Mouse (Mus musculus): ENCODE results near the gene Traf6.

Traf6 gene

GRCm38 (mm10) chr2:101690252-101690827 lies 12.1 kb downstream of the Traf6 start:
- in situ Hi-C loops (cut with MboI; ENCODE audit: low pct_unique_long_range_greater_than_20kb in 1 of 2, low sequenced_read_pairs in 2 of 2, unreplicated experiment in 1 of 2), result no loop called here

DNA sequence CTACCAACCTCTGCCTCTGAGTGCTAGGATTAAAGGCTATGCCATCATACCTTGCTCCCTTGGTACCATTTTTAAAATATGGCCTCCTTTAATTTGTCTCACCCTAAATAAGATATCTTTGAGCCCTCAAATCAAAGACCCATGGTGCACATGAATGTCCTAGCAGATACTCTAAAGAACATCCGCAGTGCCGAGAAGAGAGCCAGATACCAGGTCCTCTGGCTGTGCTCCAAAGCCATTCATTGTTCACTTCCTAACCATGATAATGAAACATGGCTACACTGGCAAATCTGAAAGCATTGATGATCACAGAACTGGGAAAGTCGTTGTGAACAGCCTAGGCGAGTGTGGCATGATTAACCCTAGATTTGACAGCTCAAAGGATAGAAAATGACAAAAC lies 14.8 kb downstream of the Traf6 start:
- in situ Hi-C loops (cut with MboI; ENCODE audit: low pct_unique_long_range_greater_than_20kb in 1 of 2, low sequenced_read_pairs in 2 of 2, unreplicated experiment in 1 of 2), result no loop called here

DNA sequence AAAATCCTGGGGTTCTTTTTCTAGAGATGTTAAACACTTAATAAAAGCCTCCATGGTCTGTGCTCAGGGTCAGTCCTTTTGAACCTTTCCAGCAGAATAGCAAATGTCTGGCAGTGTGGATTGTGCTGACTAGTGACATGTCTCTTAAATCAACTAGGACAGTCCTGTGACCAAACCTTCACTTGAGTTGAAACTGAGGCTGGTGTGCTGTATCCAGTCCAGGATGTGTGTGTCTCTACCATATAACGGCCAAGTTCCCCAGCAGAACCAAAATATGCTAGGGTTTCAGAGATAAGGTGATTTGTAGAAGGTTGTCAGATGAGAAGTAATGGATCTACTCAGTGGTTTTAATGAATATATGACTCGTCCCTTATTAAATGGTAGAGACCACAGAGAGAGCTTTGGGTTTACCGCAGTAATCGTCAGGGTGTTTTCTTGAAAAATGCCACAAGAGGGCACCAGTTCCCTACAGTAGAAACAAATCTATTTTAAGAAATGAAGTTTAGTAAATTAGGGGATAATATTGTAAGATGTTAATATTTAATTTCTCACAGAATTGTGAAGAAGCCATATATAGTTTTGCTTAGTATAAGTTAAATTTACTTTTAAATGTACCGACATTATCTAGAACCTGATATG lies 15.5 kb downstream of the Traf6 start:
- in situ Hi-C loops (cut with MboI; ENCODE audit: low pct_unique_long_range_greater_than_20kb in 1 of 2, low sequenced_read_pairs in 2 of 2, unreplicated experiment in 1 of 2), result no loop called here

DNA sequence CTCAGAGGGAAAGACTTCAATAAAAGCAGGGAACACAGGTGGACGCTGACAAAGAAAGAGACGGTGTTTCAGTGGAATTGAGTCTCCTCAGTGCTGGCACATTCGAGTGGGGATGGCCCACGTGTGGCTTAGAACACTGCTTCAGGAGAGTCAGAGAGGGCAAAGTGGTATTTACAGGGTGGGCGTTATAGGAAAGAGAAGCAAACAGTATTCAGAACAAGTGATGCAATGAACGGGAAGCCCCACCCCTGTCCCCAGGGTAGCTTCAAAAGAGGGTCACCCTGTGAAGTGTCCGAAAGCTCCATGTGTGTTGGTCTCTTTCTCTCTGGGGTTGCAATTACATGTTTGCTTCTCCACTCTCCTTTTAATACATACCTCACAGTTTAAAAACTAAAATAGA lies 17.4 kb downstream of the Traf6 start:
- in situ Hi-C loops (cut with MboI; ENCODE audit: low pct_unique_long_range_greater_than_20kb in 1 of 2, low sequenced_read_pairs in 2 of 2, unreplicated experiment in 1 of 2), result loop anchor here in 1 of 2 experiments (5.0 kb wide), 1 partner anchor 132 kb away; no protein-coding TSS in a partner anchor

GRCm38 (mm10) chr2:101699284-101699683 lies 21.1 kb downstream of the Traf6 start:
- in situ Hi-C loops (cut with MboI; ENCODE audit: low pct_unique_long_range_greater_than_20kb in 1 of 2, low sequenced_read_pairs in 2 of 2, unreplicated experiment in 1 of 2), result loop anchor here in 1 of 2 experiments (5.0 kb wide), 1 partner anchor 128 kb away; no protein-coding TSS in a partner anchor

- in situ Hi-C loops (cut with MboI; ENCODE audit: low pct_unique_long_range_greater_than_20kb in 1 of 2, low sequenced_read_pairs in 2 of 2, unreplicated experiment in 1 of 2), result no loop called here
Observed at GRCm38 (mm10) chr2:101705941-101706485, 27.8 kb downstream of the Traf6 start.

DNA sequence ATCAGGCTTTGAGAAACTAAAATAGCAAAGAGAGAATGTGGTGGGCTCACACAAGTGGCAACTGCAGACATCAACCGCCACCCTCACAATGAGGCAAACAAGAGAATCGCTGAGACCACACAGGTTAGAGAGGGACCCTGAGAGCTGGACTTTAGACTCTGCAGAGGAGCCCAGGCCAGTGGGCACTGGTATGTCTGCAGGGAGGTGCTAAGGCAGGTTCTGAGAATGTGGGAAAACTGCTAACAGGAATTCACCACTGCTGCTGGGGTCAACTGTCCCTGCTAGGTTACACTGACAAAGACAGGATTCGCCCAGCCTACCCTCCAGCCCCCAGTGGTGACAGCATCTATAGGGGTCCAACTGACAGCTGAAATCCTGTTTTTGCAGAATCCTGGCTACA lies 33.4 kb downstream of the Traf6 start:
- in situ Hi-C loops (cut with MboI; ENCODE audit: low pct_unique_long_range_greater_than_20kb in 1 of 2, low sequenced_read_pairs in 2 of 2, unreplicated experiment in 1 of 2), result no loop called here

DNA sequence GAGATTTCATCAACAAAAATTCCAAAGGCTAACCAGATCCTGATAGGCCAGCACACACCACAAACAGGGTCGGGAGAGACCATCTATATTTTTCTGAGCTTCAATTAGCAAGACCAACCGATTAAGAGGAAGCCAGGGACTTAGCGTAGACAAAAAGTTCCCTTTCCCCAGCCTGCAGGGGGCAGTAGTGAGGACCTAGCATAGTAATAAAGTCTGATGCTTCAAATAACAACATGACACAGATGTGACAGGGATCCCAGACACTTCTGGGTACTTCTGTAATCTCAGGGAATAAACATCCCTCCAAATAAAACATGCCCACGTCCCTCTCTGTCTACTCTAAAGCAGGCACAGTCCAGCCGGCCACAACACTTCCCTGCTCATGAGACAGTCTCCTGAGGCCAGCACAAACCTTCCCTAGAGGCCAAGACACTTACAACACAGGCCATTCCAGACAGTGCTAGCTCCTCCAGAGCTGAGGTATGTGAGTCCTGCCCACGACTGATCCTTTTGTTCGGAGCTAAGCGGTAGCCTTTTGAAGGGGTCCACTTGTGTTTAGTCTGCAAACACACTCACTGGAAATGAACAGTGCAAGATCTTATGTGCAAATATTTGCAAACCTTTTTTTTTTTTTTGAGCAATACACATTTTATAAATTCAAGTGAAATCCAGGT lies 37.6 kb downstream of the Traf6 start:
- in situ Hi-C loops (cut with MboI; ENCODE audit: low pct_unique_long_range_greater_than_20kb in 1 of 2, low sequenced_read_pairs in 2 of 2, unreplicated experiment in 1 of 2), result no loop called here

GRCm38 (mm10) chr2:101717162-101717561 lies 38.9 kb downstream of the Traf6 start:
- in situ Hi-C loops (cut with MboI; ENCODE audit: low pct_unique_long_range_greater_than_20kb in 1 of 2, low sequenced_read_pairs in 2 of 2, unreplicated experiment in 1 of 2), result no loop called here

- in situ Hi-C loops (cut with MboI; ENCODE audit: low pct_unique_long_range_greater_than_20kb in 1 of 2, low sequenced_read_pairs in 2 of 2, unreplicated experiment in 1 of 2), result no loop called here
Observed at GRCm38 (mm10) chr2:101721835-101722234, 43.6 kb downstream of the Traf6 start.

DNA sequence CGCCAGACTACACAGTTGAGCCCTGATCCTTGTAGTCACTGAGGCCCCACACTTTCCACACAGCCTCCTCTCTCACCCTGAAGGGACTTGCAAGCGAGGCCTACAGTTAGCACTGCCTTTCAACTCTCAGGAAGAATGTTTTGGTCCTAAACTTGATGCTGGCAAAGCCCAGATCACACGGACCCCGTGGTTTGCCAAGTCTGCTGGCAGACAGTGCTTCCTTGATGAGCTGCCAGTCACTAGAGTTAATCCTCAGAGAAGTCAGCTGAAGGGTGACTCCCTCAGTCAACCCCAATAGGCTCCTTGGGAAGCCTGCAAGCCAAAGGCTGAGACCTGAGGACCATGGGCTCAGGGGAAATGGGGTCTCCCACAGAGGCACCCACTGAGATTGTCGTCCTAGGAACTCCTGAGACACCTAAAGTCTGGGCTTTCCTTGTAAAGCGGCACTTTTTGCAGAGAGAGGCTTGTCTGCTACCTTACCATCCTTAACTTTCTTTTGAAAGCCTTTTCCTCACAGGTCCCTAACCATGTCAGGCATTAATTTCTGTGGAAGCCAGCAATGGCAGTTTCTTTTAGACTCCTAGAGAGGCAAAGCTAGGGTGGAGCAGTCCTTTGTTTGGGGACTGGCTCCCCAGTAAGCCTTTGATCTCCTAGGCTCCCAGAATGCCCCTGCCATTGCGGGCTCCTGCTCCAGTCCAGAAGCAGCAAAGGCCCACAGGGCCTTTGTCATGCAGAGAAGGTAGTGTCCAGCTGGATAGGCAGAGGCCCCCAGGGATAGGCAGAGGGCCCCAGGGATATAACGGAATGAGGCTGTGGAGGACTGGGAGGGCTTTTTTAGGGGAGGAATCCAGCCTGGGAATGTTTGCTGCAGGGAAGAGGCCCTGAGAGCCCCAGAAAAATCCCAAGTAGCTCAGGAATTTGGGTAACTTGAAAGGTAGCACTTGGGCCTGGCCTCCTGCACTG lies 44.4 kb downstream of the Traf6 start:
- in situ Hi-C loops (cut with MboI; ENCODE audit: low pct_unique_long_range_greater_than_20kb in 1 of 2, low sequenced_read_pairs in 2 of 2, unreplicated experiment in 1 of 2), result no loop called here

DNA sequence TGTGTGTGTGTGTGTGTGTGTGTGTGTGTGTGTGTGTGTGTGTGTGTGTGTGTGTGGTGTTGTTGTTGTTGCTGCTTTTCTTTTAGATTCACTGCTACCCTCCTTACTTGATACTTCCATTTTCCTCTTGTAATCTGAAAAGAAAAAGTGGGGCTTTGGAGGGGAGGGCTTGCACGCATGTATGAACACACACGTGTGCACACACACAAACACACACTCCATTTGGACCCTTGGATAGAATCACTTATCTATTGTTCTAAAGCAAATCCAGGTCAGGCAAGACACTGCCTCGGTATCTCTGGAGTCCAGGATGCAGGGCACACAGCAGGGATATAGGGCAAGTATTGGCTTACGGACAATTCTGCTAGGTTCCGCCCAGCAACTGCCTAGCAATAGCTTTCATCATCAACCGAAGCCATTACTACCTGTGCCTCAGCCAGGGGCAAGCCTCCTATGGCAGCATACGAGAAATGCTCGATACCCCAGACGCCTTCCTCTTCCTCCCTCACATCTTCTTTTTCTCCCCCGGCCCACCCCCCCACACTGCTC lies 45.2 kb downstream of the Traf6 start:
- in situ Hi-C loops (cut with MboI; ENCODE audit: low pct_unique_long_range_greater_than_20kb in 1 of 2, low sequenced_read_pairs in 2 of 2, unreplicated experiment in 1 of 2), result no loop called here

DNA sequence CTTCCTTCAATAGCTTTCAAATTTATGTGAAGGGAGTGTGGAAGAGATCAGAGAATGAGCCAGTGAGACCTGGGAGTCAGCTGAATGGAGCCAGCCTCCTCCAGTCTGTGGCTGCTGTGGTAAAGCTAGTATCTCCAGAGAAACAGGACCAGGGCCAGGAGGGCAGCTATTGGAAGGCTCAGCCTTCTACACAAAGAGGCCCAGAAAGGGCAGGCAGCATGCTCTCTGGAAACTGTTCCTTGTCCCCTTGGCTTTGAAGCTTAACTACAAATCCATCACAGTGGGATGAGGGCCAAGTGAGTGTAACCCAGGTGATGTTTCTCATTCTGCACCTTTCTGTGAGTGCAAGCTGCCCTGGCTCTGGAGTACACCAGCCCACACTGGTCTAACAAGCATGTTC lies 49.6 kb downstream of the Traf6 start:
- in situ Hi-C loops (cut with MboI; ENCODE audit: low pct_unique_long_range_greater_than_20kb in 1 of 2, low sequenced_read_pairs in 2 of 2, unreplicated experiment in 1 of 2), result no loop called here

- in situ Hi-C loops (cut with MboI; ENCODE audit: low pct_unique_long_range_greater_than_20kb in 1 of 2, low sequenced_read_pairs in 2 of 2, unreplicated experiment in 1 of 2), result no loop called here
Observed at GRCm38 (mm10) chr2:101729472-101729871, 51.2 kb downstream of the Traf6 start.

- in situ Hi-C loops (cut with MboI; ENCODE audit: low pct_unique_long_range_greater_than_20kb in 1 of 2, low sequenced_read_pairs in 2 of 2, unreplicated experiment in 1 of 2), result no loop called here
Observed at GRCm38 (mm10) chr2:101730972-101731371, 52.7 kb downstream of the Traf6 start.

DNA sequence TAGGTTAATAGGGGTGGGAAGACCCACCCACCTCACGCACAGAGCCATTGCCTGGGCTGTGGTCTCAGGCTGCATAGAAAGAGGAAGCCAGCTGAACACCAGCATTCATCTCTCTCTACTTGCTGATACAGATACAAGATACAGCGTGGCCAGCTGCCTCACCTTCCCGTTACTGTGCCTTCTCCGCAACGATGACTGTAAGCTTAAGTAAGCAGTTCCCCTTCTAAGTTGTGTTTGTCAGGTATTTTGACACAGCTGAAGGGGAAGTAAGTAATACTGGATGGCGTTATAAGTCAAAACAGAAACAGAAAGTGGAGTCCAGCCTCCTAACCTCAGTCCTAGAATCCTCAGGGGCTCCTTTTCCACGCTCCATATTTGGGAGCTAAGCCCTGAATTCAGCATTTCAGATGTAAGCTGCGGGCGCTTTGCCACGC lies 54.6 kb downstream of the Traf6 start:
- in situ Hi-C loops (cut with MboI; ENCODE audit: low pct_unique_long_range_greater_than_20kb in 1 of 2, low sequenced_read_pairs in 2 of 2, unreplicated experiment in 1 of 2), result no loop called here

DNA sequence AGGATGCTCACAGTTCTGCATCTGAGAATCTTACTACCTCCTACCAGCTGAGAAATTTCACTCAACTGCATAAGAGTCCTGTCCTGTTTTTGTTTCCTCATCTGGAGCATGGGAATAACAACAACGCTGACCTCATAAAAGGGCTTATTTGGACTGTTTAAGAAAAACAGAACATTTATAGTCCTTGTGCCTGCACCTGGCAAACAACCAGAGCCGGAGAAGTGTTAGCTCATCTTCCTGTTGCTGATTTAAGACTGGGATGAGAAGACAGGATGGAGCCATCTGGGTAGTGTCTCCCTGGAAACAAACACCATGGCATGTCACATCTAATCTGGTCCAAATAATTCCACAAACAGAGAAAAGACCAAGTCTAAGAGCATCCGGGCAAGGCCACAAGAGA lies 55.3 kb downstream of the Traf6 start:
- in situ Hi-C loops (cut with MboI; ENCODE audit: low pct_unique_long_range_greater_than_20kb in 1 of 2, low sequenced_read_pairs in 2 of 2, unreplicated experiment in 1 of 2), result no loop called here

- in situ Hi-C loops (cut with MboI; ENCODE audit: low pct_unique_long_range_greater_than_20kb in 1 of 2, low sequenced_read_pairs in 2 of 2, unreplicated experiment in 1 of 2), result no loop called here
Observed at GRCm38 (mm10) chr2:101739914-101740313, 61.7 kb downstream of the Traf6 start.

Data from mouse embryonic stem cell (cell line).